Mouse (Mus musculus): Measurements from ENCODE around the gene Fam178b. TPM values are rescaled to one million over a fixed set of nuclear protein-coding genes. Genes with fewer than 3 reads are reported as not detected.

The Fam178b gene
- total RNA-seq (2014; rRNA removed), result not detected in 2 replicates
- 0.21 and 0.41 TPM in 2 replicates for polyA plus RNA-seq (2015; fragmentation: Nextera tagmentation; extraction: Ambion mirVana)

DNA sequence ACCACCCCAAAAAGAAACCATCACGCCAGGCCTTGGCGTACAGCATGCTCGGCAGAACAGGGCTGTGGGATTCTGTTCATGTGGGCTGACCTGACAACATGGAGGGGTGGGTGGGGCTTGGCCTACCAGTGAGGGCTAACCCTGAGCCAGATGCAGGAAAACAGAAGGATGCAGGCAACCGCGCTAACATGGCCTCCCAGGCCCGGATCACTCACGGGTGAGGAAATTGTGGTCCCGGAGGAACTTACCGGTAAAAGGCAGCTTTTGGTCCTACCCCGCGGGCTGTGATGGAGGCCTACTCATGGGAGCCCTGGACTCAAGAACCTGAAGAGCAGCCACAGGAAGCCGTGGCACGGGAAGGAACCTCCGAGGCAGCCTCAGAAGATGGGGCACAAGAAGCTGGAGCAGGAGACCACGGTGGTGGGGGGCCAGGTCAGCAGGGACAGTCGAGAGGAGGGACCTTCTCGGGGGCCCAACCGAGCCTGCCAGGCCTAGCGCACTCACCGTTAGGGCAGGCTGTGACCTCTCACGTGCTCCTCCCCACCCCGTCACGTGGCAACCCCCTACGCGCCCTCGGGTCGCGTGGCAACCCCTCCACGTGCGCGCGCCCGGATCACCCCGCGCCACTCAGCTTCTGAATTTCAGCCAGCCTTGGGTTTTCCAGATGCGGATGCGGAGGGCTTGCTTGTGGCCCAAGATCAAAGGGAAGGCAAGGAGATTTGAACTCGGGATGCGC, at the start of gene Fam178b:
TSS of gene Fam178b (minus strand) at position 564 of the 736 bp plus-strand sequence.
- Histone ChIP-seq H3K4me1 (ENCODE audit: insufficient read depth, low read length) (no peaks in the 10 kb centered on the region), H3K27ac (no peak within 1 kb of the TSS), H3K9ac (replicated peaks; ENCODE audit: low read length) (no peak within 1 kb of the TSS), H3K27me3 (ENCODE audit: insufficient read depth, low read length) (no peaks in the 10 kb centered on the region), H3K36me3 (ENCODE audit: insufficient read depth, low read length) (no peaks in the 10 kb centered on the region), H3K4me2 (ENCODE audit: low read depth, low read length) (no peak within 1 kb of the TSS), H3K4me3 (ENCODE audit: low read length) (no peak within 1 kb of the TSS), H3K9me3 (ENCODE audit: low read length) (no peaks in the 10 kb centered on the region)
- WGBS, result 92% methylated on average over 39 of the region's 39 CpGs
- TF ChIP-seq CTCF (IDR thresholded peaks at IDR 0.05; ENCODE audit: low read depth), result no peak
- DNase-seq (ENCODE audit: low spot score) (no peak), ATAC-seq (no peak)

DNA sequence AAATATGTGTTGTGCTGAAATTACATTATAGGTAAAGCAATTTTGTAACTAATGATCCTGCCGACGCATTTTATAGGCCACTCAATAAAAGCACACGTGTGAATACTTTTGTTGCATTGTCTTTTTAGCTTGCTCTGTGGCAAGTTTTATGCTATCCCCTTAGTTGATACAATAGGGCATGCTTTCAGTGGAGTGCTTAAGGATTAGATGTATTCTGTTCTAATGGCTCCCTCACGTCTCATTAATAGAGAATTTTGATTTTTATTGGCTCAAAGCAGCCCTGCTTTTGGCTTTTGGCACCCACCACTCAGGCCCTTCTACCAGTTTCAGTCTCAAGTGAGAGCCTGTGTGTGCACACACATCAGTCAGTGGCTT, 41.1 kb upstream of the Fam178b start:
- Histone ChIP-seq H3K4me2 (ENCODE audit: low read depth, low read length) (no peak overlapping the region), H3K9me3 (ENCODE audit: low read length) (no peaks in the 10 kb centered on the region), H3K4me1 (ENCODE audit: insufficient read depth, low read length) (no peaks in the 10 kb centered on the region), H3K9ac (replicated peaks; ENCODE audit: low read length) (no peak overlapping the region), H3K4me3 (ENCODE audit: low read length) (no peak overlapping the region), H3K36me3 (ENCODE audit: insufficient read depth, low read length) (no peaks in the 10 kb centered on the region), H3K27ac (no peak overlapping the region), H3K27me3 (ENCODE audit: insufficient read depth, low read length) (no peaks in the 10 kb centered on the region)
- WGBS, result 70% methylated on average over 4 of the region's 4 CpGs
- no peak for TF ChIP-seq CTCF (IDR thresholded peaks at IDR 0.05; ENCODE audit: low read depth)
- no peak for ATAC-seq
- no peak for DNase-seq (ENCODE audit: low spot score)

DNA sequence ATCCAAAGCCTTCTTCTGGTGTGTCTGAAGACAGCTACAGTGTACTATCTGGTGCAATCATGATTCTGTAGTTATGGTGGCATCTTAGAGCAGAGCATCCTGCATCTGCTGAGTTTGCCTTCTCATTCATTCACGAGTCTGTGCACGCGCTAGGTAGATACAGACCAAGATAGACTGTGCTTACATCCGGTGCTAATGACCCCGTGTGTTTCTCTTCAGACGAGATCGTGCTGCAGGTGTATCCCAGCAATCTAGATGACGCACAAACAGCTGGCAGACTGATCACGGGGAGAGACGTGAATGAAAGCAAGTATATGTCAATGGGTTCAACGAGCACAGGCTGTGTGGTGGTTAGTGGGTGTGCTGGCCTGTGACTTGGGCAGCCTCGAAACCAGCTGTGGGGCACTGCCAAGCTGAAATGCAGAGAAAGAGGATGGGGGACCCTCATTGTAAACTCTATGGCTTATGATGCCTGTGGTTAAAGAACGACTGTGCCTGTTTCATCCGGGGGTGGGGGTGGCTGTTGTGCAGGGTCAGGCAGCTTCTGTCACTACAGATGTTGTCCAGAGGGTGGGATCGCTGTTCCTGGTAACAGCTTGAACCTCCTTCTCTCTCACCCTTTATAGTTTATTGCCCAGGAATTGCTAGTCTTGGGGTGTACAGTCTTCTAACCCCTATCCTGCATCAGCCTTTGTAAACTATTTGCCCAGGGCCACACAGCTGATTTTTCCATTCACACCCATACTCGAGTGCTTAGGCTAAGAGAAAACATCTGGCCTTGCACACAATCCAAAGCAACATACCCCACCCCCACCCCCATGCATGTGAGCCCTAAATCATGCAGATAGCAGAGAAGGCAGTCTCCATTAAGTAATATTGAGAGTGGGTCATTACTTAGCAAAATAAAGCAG, 40.4 kb upstream of the Fam178b start:
- no peaks in the 10 kb centered on the region for H3K36me3 ChIP-seq (ENCODE audit: insufficient read depth, low read length)
- H3K4me2 ChIP-seq (ENCODE audit: low read depth, low read length), result no peak overlapping the region
- no peak overlapping the region for H3K27ac ChIP-seq
- no peak overlapping the region for H3K9ac ChIP-seq (replicated peaks; ENCODE audit: low read length)
- H3K9me3 ChIP-seq (ENCODE audit: low read length), result no peaks in the 10 kb centered on the region
- ATAC-seq, result no peak
- no peaks in the 10 kb centered on the region for H3K4me1 ChIP-seq (ENCODE audit: insufficient read depth, low read length)
- WGBS, result 75% methylated on average over 16 of the region's 16 CpGs
- no peak for TF ChIP-seq CTCF (IDR thresholded peaks at IDR 0.05; ENCODE audit: low read depth)
- no peak overlapping the region for H3K4me3 ChIP-seq (ENCODE audit: low read length)
- no peaks in the 10 kb centered on the region for H3K27me3 ChIP-seq (ENCODE audit: insufficient read depth, low read length)
- no peak for DNase-seq (ENCODE audit: low spot score)

DNA sequence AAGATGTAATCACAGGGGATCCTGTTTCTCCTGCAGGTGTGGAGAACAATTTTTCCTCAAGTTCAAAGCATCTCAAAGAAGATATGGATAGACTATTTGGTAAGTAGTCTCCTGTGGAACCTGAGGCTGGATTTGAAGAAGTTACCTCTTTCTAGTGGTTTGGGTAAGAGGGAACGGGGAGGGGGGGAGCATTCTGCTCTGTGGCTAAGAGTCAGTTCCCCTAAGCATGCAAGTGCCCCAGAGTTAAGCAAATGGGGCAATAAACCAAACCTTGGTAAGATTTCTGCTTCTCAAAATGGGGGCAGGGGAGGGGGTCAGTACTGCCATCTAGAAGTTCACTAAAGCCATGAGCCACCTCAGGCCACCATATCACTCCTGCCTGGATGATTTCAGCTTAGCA, 35.8 kb upstream of the Fam178b start:
- ATAC-seq (no peak), DNase-seq (ENCODE audit: low spot score) (no peak)
- Histone ChIP-seq H3K4me3 (ENCODE audit: low read length) (no peak overlapping the region), H3K36me3 (ENCODE audit: insufficient read depth, low read length) (no peaks in the 10 kb centered on the region), H3K27ac (no peak overlapping the region), H3K4me2 (ENCODE audit: low read depth, low read length) (no peak overlapping the region), H3K27me3 (ENCODE audit: insufficient read depth, low read length) (no peaks in the 10 kb centered on the region), H3K9me3 (ENCODE audit: low read length) (no peaks in the 10 kb centered on the region), H3K9ac (replicated peaks; ENCODE audit: low read length) (no peak overlapping the region), H3K4me1 (ENCODE audit: insufficient read depth, low read length) (no peaks in the 10 kb centered on the region)
- no peak for TF ChIP-seq CTCF (IDR thresholded peaks at IDR 0.05; ENCODE audit: low read depth)
- WGBS, result 90% methylated on average over 1 of the region's 1 CpGs

DNA sequence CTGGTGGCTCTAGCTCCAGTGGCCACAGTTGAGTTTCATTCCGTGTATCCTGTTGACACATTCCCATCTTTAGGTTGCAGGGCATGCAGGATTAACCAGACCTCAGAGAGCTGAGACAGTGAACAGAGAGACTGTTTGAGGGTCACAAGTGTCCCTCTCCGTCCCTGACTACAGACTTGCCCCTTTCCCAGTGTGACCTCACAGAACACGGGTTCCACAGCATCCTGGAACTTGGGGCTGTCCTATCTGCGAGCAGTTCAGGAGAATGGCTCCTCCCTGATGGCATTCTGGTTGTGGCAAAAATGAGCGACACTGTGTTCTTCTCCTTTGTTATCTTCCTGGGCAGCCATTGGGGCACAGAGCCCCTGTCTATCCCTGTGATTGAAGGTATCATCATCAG, 31.3 kb upstream of the Fam178b start, which contains the start of gene Actr1b:
TSS of gene Actr1b (minus strand) at position 112 of the 400 bp plus-strand sequence.
- 85% methylated on average over 5 of the region's 5 CpGs for WGBS
- Histone ChIP-seq H3K4me3 (ENCODE audit: low read length) (no peak within 1 kb of the TSS), H3K4me2 (ENCODE audit: low read depth, low read length) (no peak within 1 kb of the TSS), H3K27ac (no peak within 1 kb of the TSS), H3K27me3 (ENCODE audit: insufficient read depth, low read length) (no peaks in the 10 kb centered on the region), H3K9me3 (ENCODE audit: low read length) (no peaks in the 10 kb centered on the region), H3K9ac (replicated peaks; ENCODE audit: low read length) (no peak within 1 kb of the TSS), H3K36me3 (ENCODE audit: insufficient read depth, low read length) (no peaks in the 10 kb centered on the region), H3K4me1 (ENCODE audit: insufficient read depth, low read length) (no peaks in the 10 kb centered on the region)
- DNase-seq (ENCODE audit: low spot score) (no peak), ATAC-seq (no peak)
- no peak for TF ChIP-seq CTCF (IDR thresholded peaks at IDR 0.05; ENCODE audit: low read depth)

DNA sequence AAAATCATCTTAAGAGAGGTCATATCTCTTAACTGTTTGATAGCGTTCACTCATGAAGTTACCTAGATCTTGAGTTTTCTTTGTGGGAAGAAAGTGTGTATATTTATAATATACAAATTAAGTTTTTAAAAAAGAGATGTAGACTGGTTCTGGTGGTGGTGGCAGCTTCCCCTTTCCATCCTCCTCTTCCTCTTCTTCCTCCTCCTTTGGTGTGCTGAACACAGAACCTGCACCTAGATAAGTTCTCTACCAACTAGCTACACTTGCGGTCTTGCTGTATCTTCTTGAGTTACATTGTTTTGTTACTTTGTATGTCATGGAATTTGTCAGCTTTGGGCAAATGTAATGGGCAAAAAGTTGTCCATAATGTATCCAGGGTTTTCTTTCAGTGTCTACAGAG, 28.1 kb upstream of the Fam178b start:
- DNase-seq (ENCODE audit: low spot score), result no peak
- Histone ChIP-seq H3K4me2 (ENCODE audit: low read depth, low read length) (no peak overlapping the region), H3K27ac (no peak overlapping the region), H3K36me3 (ENCODE audit: insufficient read depth, low read length) (peaks cover 4% of the 10 kb centered on the region; the same call in 1 of the 2 replicates), H3K27me3 (ENCODE audit: insufficient read depth, low read length) (no peaks in the 10 kb centered on the region), H3K4me1 (ENCODE audit: insufficient read depth, low read length) (peaks cover 11% of the 10 kb centered on the region), H3K9me3 (ENCODE audit: low read length) (no peaks in the 10 kb centered on the region), H3K9ac (replicated peaks; ENCODE audit: low read length) (no peak overlapping the region), H3K4me3 (ENCODE audit: low read length) (no peak overlapping the region)
- no peak for ATAC-seq
- TF ChIP-seq CTCF (IDR thresholded peaks at IDR 0.05; ENCODE audit: low read depth), result no peak
- WGBS, result 99% methylated on average over 2 of the region's 2 CpGs
